Mouse (Mus musculus) intestine, embryonic 14.5 days (tissue): Measurements from ENCODE around the gene Tep1. TPM values are rescaled to one million over a fixed set of nuclear protein-coding genes. Genes with fewer than 3 reads are reported as not detected.
A peak's percentile ranks its signal among the peaks of the same experiment; 100 is the strongest.
"Not testable (repeated sequence)": the region's sequence is repeated elsewhere in the genome, so short reads cannot be mapped to it uniquely, and the experiment has no call there.

Experiments used
- ATAC-seq: fragments of 200-750 bp; cut with Nextera tagmentation; replicated peaks from 2 replicates; pipeline ENCODE4 v1.8.0; 2017; ENCODE audit warnings: low read depth, moderate number of reproducible peaks, moderate TSS enrichment, moderate library complexity; ENCODE audit not compliant: low FRiP score, low TSS enrichment
- DNase-seq: peaks from one replicate; pipeline ENCODE4 v3.0.0-alpha.2; 2018; ENCODE audit warnings: low spot score
- H3K27ac ChIP-seq: fragments of 300-500 bp; sonication (generic); 2 replicates; pipeline ENCODE4 v1.5.1; 2014; ENCODE audit warnings: low read depth, mild to moderate bottlenecking, control low read depth
- H3K27me3 ChIP-seq: fragments of 300-500 bp; sonication (generic); replicated peaks from 2 replicates; pipeline ENCODE4 v1.6.1; 2014; ENCODE audit warnings: low read length, control low read depth; ENCODE audit not compliant: control insufficient read depth, insufficient read depth
- H3K36me3 ChIP-seq: fragments of 300-500 bp; sonication (generic); 2 replicates; pipeline ENCODE4 v1.6.1; 2014; ENCODE audit warnings: low read length, control low read depth; ENCODE audit not compliant: control insufficient read depth, insufficient read depth
- H3K4me1 ChIP-seq: fragments of 300-500 bp; sonication (generic); replicated peaks from 2 replicates; pipeline ENCODE4 v1.6.1; 2014; ENCODE audit warnings: low read length, control low read depth, mixed read lengths; ENCODE audit not compliant: control insufficient read depth, insufficient read depth
- H3K4me2 ChIP-seq: fragments of 300-500 bp; sonication (generic); 2 replicates; pipeline ENCODE4 v1.6.1; 2014; ENCODE audit warnings: low read length
- H3K4me3 ChIP-seq: fragments of 300-500 bp; sonication (generic); 2 replicates; pipeline ENCODE4 v1.5.1; 2014; ENCODE audit warnings: low read depth, low read length, control low read depth, mixed read lengths
- H3K9ac ChIP-seq: fragments of 300-500 bp; sonication (generic); 2 replicates; pipeline ENCODE4 v1.6.1; 2014; ENCODE audit warnings: mild to moderate bottlenecking, low read length
- H3K9me3 ChIP-seq: fragments of 300-500 bp; sonication (generic); 2 replicates; pipeline ENCODE4 v1.6.1; 2016; ENCODE audit warnings: low read length, control low read depth; ENCODE audit not compliant: control insufficient read depth
- WGBS: fragments of 180-500 bp; shearing (Covaris S2); extraction: QIAGEN DNeasy Blood & Tissue Kit; methylation state at CpG from one replicate; pipeline ENCODE4 v1.1.7; 2014; 5-methylcytosine and 5-hydroxymethylcytosine counted together
- polyA plus RNA-seq: library from polyadenylated mRNA; unstranded; fragments of >200 nt; fragmentation: Nextera tagmentation; extraction: Ambion mirVana; gene quantifications from 2 replicates; pipeline ENCODE4 v1.2.1, GENCODE M21; 2014

Tep1 gene
- polyA plus RNA-seq: 10.5 and 10.9 TPM in 2 replicates

GRCm38 (mm10) chr14:50869889-50870804 lies at the start of gene Tep1:
TSS of gene Tep1 (minus strand) at chr14:50870560.
- WGBS: 7% methylated on average over 30 of the region's 32 CpGs

GRCm38 (mm10) chr14:50911356-50911755 lies 41.0 kb upstream of the Tep1 start:
- no peaks in the 10 kb centered on the region for H3K9me3 ChIP-seq
- H3K27ac ChIP-seq: no peak overlapping the region
- no peak overlapping the region for H3K4me2 ChIP-seq
- ATAC-seq: no peak
- H3K4me3 ChIP-seq: no peak overlapping the region
- 55% methylated on average over 3 of the region's 3 CpGs for WGBS
- H3K4me1 ChIP-seq: no peaks in the 10 kb centered on the region
- no peak overlapping the region for H3K9ac ChIP-seq
- H3K36me3 ChIP-seq: peaks cover 50% of the 10 kb centered on the region
- no peak for DNase-seq
- H3K27me3 ChIP-seq: no peaks in the 10 kb centered on the region

More at GRCm38 (mm10) chr14:50869889-50870804, at the start of gene Tep1:
- peak within 1 kb of the TSS; percentile 74 for H3K27ac ChIP-seq
- H3K9me3 ChIP-seq: no peaks in the 10 kb centered on the region
- H3K27me3 ChIP-seq: no peaks in the 10 kb centered on the region
- peak within 1 kb of the TSS; percentile 62 for H3K4me2 ChIP-seq
- peak within 1 kb of the TSS; percentile 55 for H3K4me3 ChIP-seq
- peak within 1 kb of the TSS; percentile 55 for H3K9ac ChIP-seq
- ATAC-seq (peak; percentile 91), DNase-seq (peak; percentile 89)
- no peaks in the 10 kb centered on the region for H3K4me1 ChIP-seq
- H3K36me3 ChIP-seq: no peaks in the 10 kb centered on the region

- no peak overlapping the region for H3K9ac ChIP-seq
- H3K4me2 ChIP-seq: no peak overlapping the region
- no peaks in the 10 kb centered on the region for H3K9me3 ChIP-seq
- H3K4me3 ChIP-seq: no peak overlapping the region
- DNase-seq: no peak
- WGBS: 70% methylated on average over 4 of the region's 4 CpGs
- H3K4me1 ChIP-seq: no peaks in the 10 kb centered on the region
- peaks cover 21% of the 10 kb centered on the region for H3K36me3 ChIP-seq
- ATAC-seq: no peak
- H3K27me3 ChIP-seq: no peaks in the 10 kb centered on the region
- H3K27ac ChIP-seq: no peak overlapping the region
Measured at GRCm38 (mm10) chr14:50908126-50908525, 37.8 kb upstream of the Tep1 start.

DNA sequence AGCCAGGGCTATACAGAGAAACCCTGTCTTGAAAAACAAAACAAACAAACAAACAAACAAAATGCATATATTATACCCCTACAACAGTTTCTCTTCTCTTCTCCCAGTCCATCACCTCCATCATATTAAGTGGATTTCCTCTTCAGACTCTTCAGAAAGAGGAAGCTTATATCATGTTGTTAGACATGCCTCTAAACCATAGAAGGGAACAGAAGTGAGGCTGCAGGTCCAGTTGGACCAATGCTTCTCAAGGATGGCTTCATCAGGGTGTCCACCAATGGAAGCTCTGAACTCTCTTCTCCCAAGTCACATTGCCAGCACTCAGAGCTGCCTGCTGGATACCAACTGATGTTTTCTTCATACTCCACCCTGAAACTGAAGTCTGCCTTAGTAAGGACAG lies 35.0 kb upstream of the Tep1 start:
- not testable (repeated sequence) for H3K36me3 ChIP-seq, DNase-seq, H3K4me3 ChIP-seq, H3K9ac ChIP-seq, H3K4me1 ChIP-seq, ATAC-seq, H3K9me3 ChIP-seq, H3K27ac ChIP-seq, H3K4me2 ChIP-seq, H3K27me3 ChIP-seq

GRCm38 (mm10) chr14:50904828-50905129 lies 34.4 kb upstream of the Tep1 start:
- no peak for DNase-seq
- H3K4me2 ChIP-seq: no peak overlapping the region
- no peak for ATAC-seq
- H3K9me3 ChIP-seq: no peaks in the 10 kb centered on the region
- no peak overlapping the region for H3K27ac ChIP-seq
- no peaks in the 10 kb centered on the region for H3K4me1 ChIP-seq
- WGBS: 80% methylated on average over 4 of the region's 4 CpGs
- H3K27me3 ChIP-seq: no peaks in the 10 kb centered on the region
- no peak overlapping the region for H3K4me3 ChIP-seq
- H3K9ac ChIP-seq: no peak overlapping the region
- no peaks in the 10 kb centered on the region for H3K36me3 ChIP-seq

DNA sequence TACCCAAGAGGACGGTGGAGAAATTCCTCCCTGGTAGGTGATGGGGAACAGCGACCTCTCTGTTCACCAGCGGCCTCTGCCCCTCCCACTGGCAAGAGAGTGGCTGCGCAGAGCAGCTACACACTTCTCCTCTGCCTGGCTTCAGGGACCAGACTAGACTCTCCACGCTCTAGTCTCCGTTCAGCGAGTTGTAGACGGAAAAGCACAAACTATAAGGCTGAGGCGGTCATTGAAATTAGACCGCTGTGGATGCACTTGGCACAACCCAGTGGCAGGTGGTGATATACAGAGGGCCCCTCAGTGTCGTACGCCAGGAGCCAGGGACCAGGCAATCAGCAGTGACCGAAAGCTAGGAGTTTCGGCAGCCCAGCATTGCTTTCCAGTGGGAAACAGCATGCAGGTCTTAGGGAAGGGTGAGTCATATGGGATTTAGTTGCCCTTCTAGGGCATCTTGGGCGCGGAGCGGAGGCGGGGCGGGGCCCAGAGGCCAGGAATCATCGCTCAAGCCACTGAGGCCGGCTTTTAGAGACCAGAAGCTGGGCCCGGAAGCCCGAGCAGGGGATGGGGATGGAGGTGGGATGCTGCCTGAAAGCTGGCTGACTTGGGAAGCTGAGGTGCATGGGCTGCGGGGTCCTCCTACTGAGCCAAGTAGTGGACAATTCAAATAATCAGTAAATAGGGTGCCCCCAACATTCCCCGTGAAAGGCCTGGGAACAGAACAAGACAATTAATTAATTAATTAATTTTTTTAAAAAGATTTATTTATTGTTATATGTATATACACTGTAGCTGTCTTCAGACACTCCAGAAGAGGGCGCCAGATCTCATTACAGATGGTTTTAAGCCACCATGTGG lies 33.8 kb upstream of the Tep1 start:
- H3K9ac ChIP-seq: peak overlapping the region; percentile 37; the same call in 1 of the 2 replicates

GRCm38 (mm10) chr14:50897992-50898391 lies 27.6 kb upstream of the Tep1 start:
- not testable (repeated sequence) for H3K36me3 ChIP-seq, DNase-seq, H3K4me3 ChIP-seq, H3K27me3 ChIP-seq, ATAC-seq, H3K4me1 ChIP-seq, H3K9ac ChIP-seq, H3K4me2 ChIP-seq, H3K9me3 ChIP-seq, H3K27ac ChIP-seq
- WGBS: 86% methylated on average over 2 of the region's 2 CpGs

More for the DNA sequence above, 33.8 kb upstream of the Tep1 start:
- H3K4me2 ChIP-seq: peak overlapping the region; percentile 66
- peak overlapping the region; percentile 39 for H3K4me3 ChIP-seq
- peak; percentile 79 for DNase-seq
- no peaks in the 10 kb centered on the region for H3K9me3 ChIP-seq
- no peaks in the 10 kb centered on the region for H3K27me3 ChIP-seq
- H3K4me1 ChIP-seq: no peaks in the 10 kb centered on the region
- 5% methylated on average over 26 of the region's 26 CpGs for WGBS
- ATAC-seq: peak; percentile 85
- H3K27ac ChIP-seq: no peak overlapping the region
- no peaks in the 10 kb centered on the region for H3K36me3 ChIP-seq

DNA sequence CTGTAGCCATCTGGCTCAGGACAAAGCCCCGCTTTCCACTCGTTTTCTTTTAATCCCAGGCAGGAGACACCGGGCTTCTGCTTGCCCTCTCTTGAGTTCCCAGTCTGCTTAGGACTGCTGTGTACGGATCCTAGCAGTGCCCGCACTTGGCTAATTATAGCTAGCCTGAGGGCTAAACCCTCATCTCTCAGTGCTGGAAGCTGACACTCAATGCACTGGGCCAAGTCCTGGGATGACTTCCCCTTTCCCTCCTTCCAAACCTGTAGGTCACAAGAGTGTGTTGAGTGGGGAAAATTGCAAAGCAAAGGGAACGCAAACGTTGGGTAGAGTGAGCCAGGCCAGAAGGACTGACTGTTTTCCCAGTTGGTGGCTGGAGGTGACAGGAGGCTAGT lies 27.0 kb upstream of the Tep1 start, which contains the start of gene Klhl33:
TSS of gene Klhl33 (minus strand) at position 134 of the 392 bp plus-strand sequence.
- Histone ChIP-seq H3K9me3 (no peaks in the 10 kb centered on the region), H3K27me3 (no peaks in the 10 kb centered on the region), H3K4me2 (peak within 1 kb of the TSS; percentile 83), H3K36me3 (no peaks in the 10 kb centered on the region), H3K27ac (no peak within 1 kb of the TSS), H3K4me1 (0 out of 2 replicates have a peak, but pooled peaks cover 4% of the 10 kb centered on the region), H3K4me3 (peak within 1 kb of the TSS; percentile 38), H3K9ac (peak within 1 kb of the TSS; percentile 45; the same call in 1 of the 2 replicates)
- 64% methylated on average over 7 of the region's 7 CpGs for WGBS
- DNase-seq (no peak), ATAC-seq (no peak)
